Mouse (Mus musculus): Measurements from ENCODE around the gene Olfr1045. TPM values are rescaled to one million over a fixed set of nuclear protein-coding genes. Genes with fewer than 3 reads are reported as not detected.
"Not testable (repeated sequence)": the region's sequence is repeated elsewhere in the genome, so short reads cannot be mapped to it uniquely, and the experiment has no call there.

Gene Olfr1045
- total RNA-seq (2021) = not detected

- DNase-seq (ENCODE audit: extremely low spot score in 1 of 2, low spot score in 2 of 2) = no peak
- intact Hi-C loops (cut with DNase I) = no loop called here
These were observed at the start of gene Olfr1045 for GRCm38 (mm10) chr2:86202909-86203308. TSS of gene Olfr1045 (minus strand) at chr2:86203009.

GRCm38 (mm10) chr2:86240189-86240588 is 37.4 kb upstream of the Olfr1045 start, which contains the start of gene Olfr1048:
TSS of gene Olfr1048 (minus strand) at chr2:86240289.
- DNase-seq (ENCODE audit: extremely low spot score in 1 of 2, low spot score in 2 of 2) = no peak
- intact Hi-C loops (cut with DNase I) = no loop called here

- no peak for DNase-seq (ENCODE audit: extremely low spot score in 1 of 2, low spot score in 2 of 2)
- intact Hi-C loops (cut with DNase I) = no loop called here
These were observed 28.5 kb upstream of the Olfr1045 start, which contains the start of gene Olfr1047 for GRCm38 (mm10) chr2:86231301-86231700. TSS of gene Olfr1047 (minus strand) at chr2:86231401.

- intact Hi-C loops (cut with DNase I) = no loop called here
- DNase-seq (ENCODE audit: extremely low spot score in 1 of 2, low spot score in 2 of 2) = no peak
These were observed 16.4 kb upstream of the Olfr1045 start, which contains the start of gene Olfr1046 for GRCm38 (mm10) chr2:86219214-86219613. TSS of gene Olfr1046 (minus strand) at chr2:86219314.

- intact Hi-C loops (cut with DNase I) = no loop called here
- DNase-seq (ENCODE audit: extremely low spot score in 1 of 2, low spot score in 2 of 2) = no peak
These were observed 6.9 kb downstream of the Olfr1045 start for GRCm38 (mm10) chr2:86195863-86196262.

GRCm38 (mm10) chr2:86185583-86185982 is 17.2 kb downstream of the Olfr1045 start, which contains the start of gene Olfr52:
TSS of gene Olfr52 (minus strand) at chr2:86185683.
- DNase-seq (ENCODE audit: extremely low spot score in 1 of 2, low spot score in 2 of 2) = no peak
- intact Hi-C loops (cut with DNase I) = no loop called here

GRCm38 (mm10) chr2:86179950-86180349 is 22.9 kb downstream of the Olfr1045 start:
- DNase-seq (ENCODE audit: extremely low spot score in 1 of 2, low spot score in 2 of 2) = no peak
- intact Hi-C loops (cut with DNase I) = no loop called here

GRCm38 (mm10) chr2:86177720-86178119 is 25.1 kb downstream of the Olfr1045 start, which contains the start of gene Olfr1044:
TSS of gene Olfr1044 (minus strand) at chr2:86177820.
- intact Hi-C loops (cut with DNase I) = no loop called here
- no peak for DNase-seq (ENCODE audit: extremely low spot score in 1 of 2, low spot score in 2 of 2)

- DNase-seq (ENCODE audit: extremely low spot score in 1 of 2, low spot score in 2 of 2); intact Hi-C loops (cut with DNase I): not testable (repeated sequence)
These were observed 27.4 kb downstream of the Olfr1045 start for GRCm38 (mm10) chr2:86175422-86175821.

GRCm38 (mm10) chr2:86167422-86167821 is 35.4 kb downstream of the Olfr1045 start, which contains the start of gene Olfr1043:
TSS of gene Olfr1043 (minus strand) at chr2:86167522.
- intact Hi-C loops (cut with DNase I) = no loop called here
- DNase-seq (ENCODE audit: extremely low spot score in 1 of 2, low spot score in 2 of 2) = no peak

- no peak for DNase-seq (ENCODE audit: extremely low spot score in 1 of 2, low spot score in 2 of 2)
- intact Hi-C loops (cut with DNase I) = no loop called here
These were observed 41.1 kb downstream of the Olfr1045 start, which contains the start of gene Olfr1042 for GRCm38 (mm10) chr2:86161738-86162137. TSS of gene Olfr1042 (minus strand) at chr2:86161838.

- intact Hi-C loops (cut with DNase I) = no loop called here
- DNase-seq (ENCODE audit: extremely low spot score in 1 of 2, low spot score in 2 of 2) = no peak
These were observed 56.2 kb downstream of the Olfr1045 start, which contains the start of gene Olfr1040 for GRCm38 (mm10) chr2:86146632-86147031. TSS of gene Olfr1040 (minus strand) at chr2:86146732.

Other genes with a start within 250 kb of the Olfr1045 start
- not detected for gene Olfr1029, start 229.1 kb downstream of the Olfr1045 start, total RNA-seq (2021)
- not detected for gene Olfr1030, start 223.7 kb downstream of the Olfr1045 start, total RNA-seq (2021)
- not detected for gene Olfr1031, start 212.7 kb downstream of the Olfr1045 start, total RNA-seq (2021)
- gene Olfr1032, start 197.5 kb downstream of the Olfr1045 start, total RNA-seq (2021) = not detected
- gene Olfr1033, start 182.4 kb downstream of the Olfr1045 start, total RNA-seq (2021) = not detected
- gene Olfr1034, start 157.1 kb downstream of the Olfr1045 start, total RNA-seq (2021) = not detected
- not detected for gene Olfr1036, start 129.0 kb downstream of the Olfr1045 start, total RNA-seq (2021)
- not detected for gene Olfr1037, start 115.6 kb downstream of the Olfr1045 start, total RNA-seq (2021)
- gene Olfr1039, start 67.1 kb downstream of the Olfr1045 start, total RNA-seq (2021) = not detected
- not detected for gene Olfr1040, start 56.3 kb downstream of the Olfr1045 start, total RNA-seq (2021)
- not detected for gene Olfr1042, start 41.2 kb downstream of the Olfr1045 start, total RNA-seq (2021)
- not detected for gene Olfr1043, start 35.5 kb downstream of the Olfr1045 start, total RNA-seq (2021)
- not detected for gene Olfr1044, start 25.2 kb downstream of the Olfr1045 start, total RNA-seq (2021)
- gene Olfr52, start 17.3 kb downstream of the Olfr1045 start, total RNA-seq (2021) = not detected
- not detected for gene Olfr1046, start 16.3 kb upstream of the Olfr1045 start, total RNA-seq (2021)
- gene Olfr1047, start 28.4 kb upstream of the Olfr1045 start, total RNA-seq (2021) = not detected
- gene Olfr1048, start 37.3 kb upstream of the Olfr1045 start, total RNA-seq (2021) = not detected
- gene Olfr1049, start 55.3 kb upstream of the Olfr1045 start, total RNA-seq (2021) = not detected
- not detected for gene Olfr1051, start 76.1 kb upstream of the Olfr1045 start, total RNA-seq (2021)
- gene Olfr1052, start 89.4 kb upstream of the Olfr1045 start, total RNA-seq (2021) = not detected
- not detected for gene Olfr1053, start 112.3 kb upstream of the Olfr1045 start, total RNA-seq (2021)
- not detected for gene Olfr1054, start 132.4 kb upstream of the Olfr1045 start, total RNA-seq (2021)
- gene Olfr1055, start 147.3 kb upstream of the Olfr1045 start, total RNA-seq (2021) = not detected
- not detected for gene Olfr1056, start 159.5 kb upstream of the Olfr1045 start, total RNA-seq (2021)
- gene Olfr1057, start 175.4 kb upstream of the Olfr1045 start, total RNA-seq (2021) = not detected
- not detected for gene Olfr1058, start 185.6 kb upstream of the Olfr1045 start, total RNA-seq (2021)
- not detected for gene Olfr1061, start 211.0 kb upstream of the Olfr1045 start, total RNA-seq (2021)
- gene Olfr1062, start 223.7 kb upstream of the Olfr1045 start, total RNA-seq (2021) = not detected
- gene Olfr1065, start 247.6 kb upstream of the Olfr1045 start, total RNA-seq (2021) = not detected

Data from left cerebral cortex, postnatal 10 days (tissue).